Mouse (Mus musculus) colon, adult 2 months (tissue): ENCODE measurements around the gene Mrrf. TPM values are rescaled to one million over a fixed set of nuclear protein-coding genes. Genes with fewer than 3 reads are reported as not detected.

Experiments
- polyA plus RNA-seq: library from polyadenylated mRNA; depleted of rRNA; stranded (reverse); fragments of >200 nt; gene quantifications from 2 replicates; pipeline ENCODE4 v1.2.3, GENCODE M21; 2012; rRNA removed

Gene Mrrf
- 11.8 and 20.3 TPM in 2 replicates for polyA plus RNA-seq

DNA sequence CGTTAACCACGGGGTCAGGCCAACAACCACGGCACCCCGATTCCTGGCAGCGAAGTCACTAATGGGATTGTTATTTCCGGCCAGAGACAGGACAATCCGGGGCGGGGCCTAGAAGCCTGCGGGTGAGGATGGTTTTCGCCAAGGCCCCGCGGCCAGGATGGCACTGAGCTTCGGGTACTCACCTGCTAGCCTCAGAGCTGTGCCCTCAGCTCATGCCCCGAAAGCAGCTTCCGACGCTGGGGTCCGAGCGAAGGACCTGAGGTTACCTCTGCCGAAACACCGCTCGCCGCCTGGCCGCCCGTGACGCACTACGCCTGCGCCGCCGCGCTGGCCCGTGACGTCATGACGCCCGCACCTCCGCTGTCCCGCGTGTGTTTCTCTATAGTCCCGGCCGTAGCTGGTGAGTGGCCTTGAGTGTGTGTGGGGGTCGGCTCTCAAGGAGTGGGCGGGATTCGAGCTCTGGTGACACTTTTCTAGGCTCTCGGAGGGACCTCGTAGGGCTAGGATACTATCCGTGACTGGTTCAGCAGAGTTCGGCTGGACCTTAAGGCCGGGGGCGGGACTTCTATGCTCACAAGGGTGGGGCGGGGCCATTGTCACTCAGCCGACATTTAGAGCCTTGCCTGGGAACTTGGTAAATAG, at the start of gene Mrrf, which contains the start of gene Rbm18:
Gene Mrrf, plus strand, starts transcription at position 90 of the 642 bp plus-strand sequence.
Gene Rbm18, minus strand, starts transcription at position 474 of the 642 bp plus-strand sequence.

DNA sequence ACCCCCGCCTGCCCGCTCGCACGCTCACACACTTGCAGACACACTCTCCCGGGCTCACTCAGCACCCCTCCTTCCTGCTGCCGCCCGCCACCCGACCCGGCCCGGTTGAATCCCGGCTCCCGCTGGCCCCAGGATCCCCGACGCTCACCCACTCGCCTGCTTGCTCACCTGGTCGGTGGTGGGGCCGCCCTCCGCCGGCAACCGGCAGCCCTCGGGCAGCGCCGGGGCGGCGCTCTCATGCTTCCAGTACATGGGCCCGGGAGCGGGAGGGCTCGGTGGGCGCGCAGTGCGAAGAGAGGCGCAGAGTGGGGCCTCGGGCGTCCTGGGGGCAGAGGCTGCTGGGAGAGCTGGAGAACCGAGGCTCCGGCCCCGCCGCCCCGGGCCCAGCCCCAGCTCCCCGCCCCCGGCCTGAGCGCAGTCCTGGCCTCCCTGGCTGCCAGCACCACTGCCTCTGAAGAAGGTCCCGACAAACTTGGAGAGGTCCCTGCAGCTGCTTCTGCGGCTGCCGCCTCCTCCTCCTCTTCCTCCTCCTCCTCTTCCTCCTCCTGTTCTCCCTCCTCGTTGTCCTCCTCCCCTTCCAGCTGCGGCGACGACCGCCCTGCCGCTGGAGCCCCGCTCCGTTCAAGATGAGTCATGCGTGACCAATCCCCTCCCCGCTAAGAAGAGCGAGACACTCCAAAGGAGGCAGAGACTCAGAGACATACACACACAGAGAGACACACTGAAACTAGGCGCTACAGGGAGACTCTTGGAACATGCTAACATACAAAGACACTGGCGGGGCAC, 31.0 kb upstream of the Mrrf start, which contains the start of gene Lhx6:
Gene Lhx6, minus strand, starts transcription at position 453 of the 786 bp plus-strand sequence.

DNA sequence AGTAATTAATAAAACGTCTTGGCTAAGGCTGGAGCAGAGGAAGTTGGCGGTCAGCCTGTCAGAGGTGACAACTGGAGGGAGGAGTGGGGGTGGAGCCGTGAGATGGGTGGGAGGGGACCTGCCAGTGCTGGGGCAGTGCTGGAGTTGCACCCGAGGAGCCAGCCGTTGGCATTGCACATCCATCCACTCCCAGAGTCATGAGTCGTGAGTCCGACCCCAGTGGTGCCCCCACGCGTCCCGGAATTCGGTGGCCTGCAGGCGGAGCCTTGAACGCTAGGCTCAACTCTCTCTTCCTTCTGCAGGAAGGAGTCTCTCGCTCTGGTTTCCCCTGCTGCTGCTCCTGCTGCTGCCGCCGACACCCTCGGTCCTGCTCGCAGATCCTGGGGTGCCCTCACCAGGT, 94.2 kb downstream of the Mrrf start, which contains the start of gene Ptgs1:
Gene Ptgs1, plus strand, starts transcription at position 61 of the 400 bp plus-strand sequence.

Other genes starting within 250 kb of the Mrrf start
- 2.4 and 2.8 TPM in 2 replicates for gene Ttll11, start 156.5 kb upstream of the Mrrf start, polyA plus RNA-seq
- gene Ndufa8, start 87.0 kb upstream of the Mrrf start, polyA plus RNA-seq: 76.9 and 80.2 TPM in 2 replicates
- gene Morn5, start 86.9 kb upstream of the Mrrf start, polyA plus RNA-seq: not detected in 2 replicates
- 0.40 and 1.1 TPM in 2 replicates for gene Lhx6, start 31.0 kb upstream of the Mrrf start, polyA plus RNA-seq
- 5.8 and 6.3 TPM in 2 replicates for gene Rbm18, start 384 bp downstream of the Mrrf start, polyA plus RNA-seq
- 36.4 and 46.0 TPM in 2 replicates for gene Ptgs1, start 94.0 kb downstream of the Mrrf start, polyA plus RNA-seq
- not detected in 2 replicates for gene Olfr338, start 237.1 kb downstream of the Mrrf start, polyA plus RNA-seq